Mouse (Mus musculus) retina, postnatal 7 days (tissue): ENCODE data around the gene Epb41l2.

Experiments used
- DNase-seq: peaks from one replicate; pipeline ENCODE4 v3.0.0-alpha.2; 2012; ENCODE audit warnings: low read depth, low spot score

The Epb41l2 gene

GRCm38 (mm10) chr10:25359208-25359958 is at the start of gene Epb41l2:
Epb41l2 (plus strand) TSS chr10:25359798.
- DNase-seq = peak; percentile 79

- DNase-seq = no peak
These were observed 49.6 kb upstream of the Epb41l2 start for GRCm38 (mm10) chr10:25309996-25310395.

GRCm38 (mm10) chr10:25310736-25311135 is 48.9 kb upstream of the Epb41l2 start:
- no peak for DNase-seq

GRCm38 (mm10) chr10:25311554-25312212 is 47.9 kb upstream of the Epb41l2 start:
- no peak for DNase-seq

GRCm38 (mm10) chr10:25313856-25314584 is 45.6 kb upstream of the Epb41l2 start:
- no peak for DNase-seq

- DNase-seq = no peak
These were observed 41.9 kb upstream of the Epb41l2 start for GRCm38 (mm10) chr10:25317665-25318064.

- DNase-seq = no peak
These were observed 41.2 kb upstream of the Epb41l2 start for GRCm38 (mm10) chr10:25318405-25318804.

GRCm38 (mm10) chr10:25319531-25319930 is 40.1 kb upstream of the Epb41l2 start:
- DNase-seq = no peak

- DNase-seq = no peak
These were observed 38.4 kb upstream of the Epb41l2 start for GRCm38 (mm10) chr10:25321198-25321597.

- DNase-seq = no peak
These were observed 33.9 kb upstream of the Epb41l2 start for GRCm38 (mm10) chr10:25325690-25326089.

- DNase-seq = no peak
These were observed 32.1 kb upstream of the Epb41l2 start for GRCm38 (mm10) chr10:25327511-25327910.

GRCm38 (mm10) chr10:25330094-25330493 is 29.5 kb upstream of the Epb41l2 start:
- no peak for DNase-seq

GRCm38 (mm10) chr10:25331321-25332049 is 28.1 kb upstream of the Epb41l2 start:
- DNase-seq = no peak

- DNase-seq = no peak
These were observed 26.1 kb upstream of the Epb41l2 start for GRCm38 (mm10) chr10:25333390-25334079.

- no peak for DNase-seq
These were observed 18.9 kb upstream of the Epb41l2 start for GRCm38 (mm10) chr10:25340675-25341074.

GRCm38 (mm10) chr10:25342801-25343200 is 16.8 kb upstream of the Epb41l2 start:
- no peak for DNase-seq

GRCm38 (mm10) chr10:25353941-25354340 is 5.7 kb upstream of the Epb41l2 start:
- DNase-seq = no peak

- no peak for DNase-seq
These were observed 5.2 kb upstream of the Epb41l2 start for GRCm38 (mm10) chr10:25354390-25354789.

- DNase-seq = no peak
These were observed 587 bp downstream of the Epb41l2 start for GRCm38 (mm10) chr10:25359959-25360811.

- no peak for DNase-seq
These were observed 2.6 kb downstream of the Epb41l2 start for GRCm38 (mm10) chr10:25362235-25362634.
